Mouse (Mus musculus) ES-Bruce4 (cell line): ENCODE data around the gene Acsm2. TPM values are rescaled to one million over a fixed set of nuclear protein-coding genes. Genes with fewer than 3 reads are reported as not detected.

ENCODE experiments used
- H3K27ac ChIP-seq: 2 replicates; pipeline ENCODE4 v1.5.1; 2012; ENCODE audit warnings: low read length, inconsistent platforms; ENCODE audit not compliant: insufficient read depth
- H3K27me3 ChIP-seq: 2 replicates; pipeline ENCODE4 v1.6.1; 2012; ENCODE audit warnings: mild to moderate bottlenecking, low read length, inconsistent platforms; ENCODE audit not compliant: control insufficient read depth, poor library complexity, insufficient read depth, severe bottlenecking
- H3K36me3 ChIP-seq: 2 replicates; pipeline ENCODE4 v1.6.1; 2012; ENCODE audit warnings: inconsistent platforms, mild to moderate bottlenecking, low read length, moderate library complexity; ENCODE audit not compliant: control insufficient read depth, poor library complexity, insufficient read depth, severe bottlenecking
- H3K4me1 ChIP-seq: one replicate; pipeline ENCODE4 v1.8.1; 2011; ENCODE audit warnings: low read length; ENCODE audit not compliant: control insufficient read depth, insufficient read depth
- H3K4me3 ChIP-seq: 2 replicates; pipeline ENCODE4 v1.5.1; 2011; ENCODE audit warnings: low read depth, mild to moderate bottlenecking, low read length
- H3K9ac ChIP-seq: 2 replicates; pipeline ENCODE4 v1.6.1; 2012; ENCODE audit warnings: low read depth, mild to moderate bottlenecking, inconsistent platforms; ENCODE audit not compliant: poor library complexity, severe bottlenecking
- H3K9me3 ChIP-seq: replicated peaks from 2 replicates; pipeline ENCODE4 v1.6.1; 2012; ENCODE audit warnings: mild to moderate bottlenecking, low read length, inconsistent platforms; ENCODE audit not compliant: control insufficient read depth, poor library complexity, insufficient read depth, severe bottlenecking
- CTCF ChIP-seq: IDR thresholded peaks from one replicate; pipeline ENCODE4 v1.8.1; 2011; ENCODE audit warnings: low read depth, low read length
- EP300 ChIP-seq: IDR thresholded peaks from 2 replicates; pipeline ENCODE4 v1.6.1; 2011; ENCODE audit warnings: low read depth, low read length; ENCODE audit not compliant: insufficient read depth
- POLR2A ChIP-seq: IDR thresholded peaks from one replicate; pipeline ENCODE4 v1.8.1; 2011; ENCODE audit warnings: low read length; ENCODE audit not compliant: insufficient read depth
- polyA plus RNA-seq: library from polyadenylated mRNA; stranded (reverse); fragments of >200 nt; gene quantifications from 2 replicates; pipeline ENCODE4 v1.2.4, GENCODE M21; 2011; ENCODE audit warnings: low read depth; ENCODE audit not compliant: missing spikeins, insufficient read depth, insufficient read length

Acsm2 gene
- polyA plus RNA-seq, 1 experiment: not detected

- no peak within 1 kb of the TSS for H3K27ac ChIP-seq
- no peaks in the 10 kb centered on the region for H3K36me3 ChIP-seq
- no peaks in the 10 kb centered on the region for H3K9me3 ChIP-seq
- no peak within 1 kb of the TSS for H3K4me3 ChIP-seq
- no peak for TF ChIP-seq CTCF
- no peak for TF ChIP-seq POLR2A
- no peak for TF ChIP-seq EP300
- H3K27me3 ChIP-seq: no peaks in the 10 kb centered on the region
- no peak within 1 kb of the TSS for H3K9ac ChIP-seq
- no peaks in the 10 kb centered on the region for H3K4me1 ChIP-seq
Measured at GRCm38 (mm10) chr7:119606664-119607076, 52.5 kb downstream of the Acsm2 start, which contains the start of gene Acsm1. Gene Acsm1, plus strand, starts transcription at chr7:119607026.

GRCm38 (mm10) chr7:119607796-119608515 is 53.8 kb downstream of the Acsm2 start:
- Histone ChIP-seq H3K36me3 (no peaks in the 10 kb centered on the region), H3K4me1 (no peaks in the 10 kb centered on the region), H3K9me3 (no peaks in the 10 kb centered on the region), H3K9ac (no peak overlapping the region), H3K4me3 (no peak overlapping the region), H3K27me3 (no peaks in the 10 kb centered on the region), H3K27ac (no peak overlapping the region)
- TF ChIP-seq CTCF (no peak), POLR2A (no peak)

- no peak overlapping the region for H3K9ac ChIP-seq
- no peak overlapping the region for H3K27ac ChIP-seq
- TF ChIP-seq EP300 (no peak), POLR2A (no peak), CTCF (no peak)
- no peaks in the 10 kb centered on the region for H3K9me3 ChIP-seq
- H3K4me1 ChIP-seq: no peaks in the 10 kb centered on the region
- no peaks in the 10 kb centered on the region for H3K36me3 ChIP-seq
- no peak overlapping the region for H3K4me3 ChIP-seq
- H3K27me3 ChIP-seq: no peaks in the 10 kb centered on the region
Measured at GRCm38 (mm10) chr7:119616531-119616930, 62.4 kb downstream of the Acsm2 start.

GRCm38 (mm10) chr7:119617593-119617992 is 63.5 kb downstream of the Acsm2 start:
- H3K27ac ChIP-seq: no peak overlapping the region
- H3K36me3 ChIP-seq: no peaks in the 10 kb centered on the region
- TF ChIP-seq CTCF (no peak), EP300 (no peak), POLR2A (no peak)
- no peaks in the 10 kb centered on the region for H3K9me3 ChIP-seq
- H3K4me3 ChIP-seq: no peak overlapping the region
- H3K9ac ChIP-seq: no peak overlapping the region
- H3K27me3 ChIP-seq: no peaks in the 10 kb centered on the region
- no peaks in the 10 kb centered on the region for H3K4me1 ChIP-seq

- Histone ChIP-seq H3K36me3 (no peaks in the 10 kb centered on the region), H3K9me3 (no peaks in the 10 kb centered on the region), H3K27me3 (no peaks in the 10 kb centered on the region), H3K4me1 (no peaks in the 10 kb centered on the region), H3K27ac (no peak overlapping the region), H3K9ac (no peak overlapping the region), H3K4me3 (no peak overlapping the region)
- TF ChIP-seq CTCF: no peak
- TF ChIP-seq EP300: no peak
- no peak for TF ChIP-seq POLR2A
Measured at GRCm38 (mm10) chr7:119618209-119618935, 64.2 kb downstream of the Acsm2 start.

- H3K4me1 ChIP-seq: no peaks in the 10 kb centered on the region
- no peak for TF ChIP-seq EP300
- TF ChIP-seq CTCF: no peak
- TF ChIP-seq POLR2A: no peak
- no peaks in the 10 kb centered on the region for H3K9me3 ChIP-seq
- H3K9ac ChIP-seq: no peak overlapping the region
- no peak overlapping the region for H3K27ac ChIP-seq
- no peak overlapping the region for H3K4me3 ChIP-seq
- H3K27me3 ChIP-seq: no peaks in the 10 kb centered on the region
- H3K36me3 ChIP-seq: no peaks in the 10 kb centered on the region
Measured at GRCm38 (mm10) chr7:119620157-119620556, 66.0 kb downstream of the Acsm2 start.
